Mouse (Mus musculus): ENCODE results near the gene Synj2.

The Synj2 gene

GRCm38 (mm10) chr17:5934554-5935324 lies 6.3 kb upstream of the Synj2 start:
- in situ Hi-C loops (cut with MboI, MseI), result no loop called here

GRCm38 (mm10) chr17:5935680-5936079 lies 5.4 kb upstream of the Synj2 start:
- in situ Hi-C loops (cut with MboI, MseI), result no loop called here

GRCm38 (mm10) chr17:5936276-5936675 lies 4.8 kb upstream of the Synj2 start:
- in situ Hi-C loops (cut with MboI, MseI), result no loop called here

GRCm38 (mm10) chr17:5937441-5937840 lies 3.6 kb upstream of the Synj2 start:
- in situ Hi-C loops (cut with MboI, MseI), result no loop called here

- in situ Hi-C loops (cut with MboI, MseI), result no loop called here
Observed at GRCm38 (mm10) chr17:5939871-5940270, 1.2 kb upstream of the Synj2 start.

GRCm38 (mm10) chr17:5940792-5941191 lies 288 bp upstream of the Synj2 start:
- in situ Hi-C loops (cut with MboI, MseI), result no loop called here

- in situ Hi-C loops (cut with MboI, MseI), result no loop called here
Observed at GRCm38 (mm10) chr17:5942156-5942555, 1.1 kb downstream of the Synj2 start.

GRCm38 (mm10) chr17:5943053-5943452 lies 2.0 kb downstream of the Synj2 start:
- in situ Hi-C loops (cut with MboI, MseI), result no loop called here

GRCm38 (mm10) chr17:5947039-5947438 lies 6.0 kb downstream of the Synj2 start:
- in situ Hi-C loops (cut with MboI, MseI), result no loop called here

GRCm38 (mm10) chr17:5952455-5952854 lies 11.4 kb downstream of the Synj2 start:
- in situ Hi-C loops (cut with MboI, MseI), result loop anchor here (10.0 kb wide), 1 partner anchor 62 kb away; no protein-coding TSS in a partner anchor

- in situ Hi-C loops (cut with MboI, MseI), result loop anchor here (10.0 kb wide), 1 partner anchor 58 kb away; no protein-coding TSS in a partner anchor
Observed at GRCm38 (mm10) chr17:5956350-5957000, 15.4 kb downstream of the Synj2 start.

GRCm38 (mm10) chr17:5957097-5957496 lies 16.0 kb downstream of the Synj2 start:
- in situ Hi-C loops (cut with MboI, MseI), result loop anchor here (10.0 kb wide), 1 partner anchor 58 kb away; no protein-coding TSS in a partner anchor

GRCm38 (mm10) chr17:5958229-5958628 lies 17.1 kb downstream of the Synj2 start:
- in situ Hi-C loops (cut with MboI, MseI), result loop anchor here (10.0 kb wide), 1 partner anchor 57 kb away; no protein-coding TSS in a partner anchor

- in situ Hi-C loops (cut with MboI, MseI), result loop anchor here (10.0 kb wide), 1 partner anchor 56 kb away; no protein-coding TSS in a partner anchor
Observed at GRCm38 (mm10) chr17:5958636-5959035, 17.6 kb downstream of the Synj2 start.

GRCm38 (mm10) chr17:5959096-5959495 lies 18.0 kb downstream of the Synj2 start:
- in situ Hi-C loops (cut with MboI, MseI), result loop anchor here (10.0 kb wide), 1 partner anchor 56 kb away; no protein-coding TSS in a partner anchor

- in situ Hi-C loops (cut with MboI, MseI), result loop anchor here (10.0 kb wide), 1 partner anchor 55 kb away; no protein-coding TSS in a partner anchor
Observed at GRCm38 (mm10) chr17:5959802-5960201, 18.7 kb downstream of the Synj2 start.

- in situ Hi-C loops (cut with MboI, MseI), result no loop called here
Observed at GRCm38 (mm10) chr17:5963766-5964165, 22.7 kb downstream of the Synj2 start.

- in situ Hi-C loops (cut with MboI, MseI), result no loop called here
Observed at GRCm38 (mm10) chr17:5965084-5965781, 24.2 kb downstream of the Synj2 start.

- in situ Hi-C loops (cut with MboI, MseI), result no loop called here
Observed at GRCm38 (mm10) chr17:5966706-5967105, 25.6 kb downstream of the Synj2 start.

- in situ Hi-C loops (cut with MboI, MseI), result no loop called here
Observed at GRCm38 (mm10) chr17:5968562-5968961, 27.5 kb downstream of the Synj2 start.

- in situ Hi-C loops (cut with MboI, MseI), result no loop called here
Observed at GRCm38 (mm10) chr17:5969246-5969645, 28.2 kb downstream of the Synj2 start.

- in situ Hi-C loops (cut with MboI, MseI), result no loop called here
Observed at GRCm38 (mm10) chr17:5970298-5970821, 29.3 kb downstream of the Synj2 start.
